Mouse (Mus musculus): ENCODE data around the gene Tra2a.

DNA sequence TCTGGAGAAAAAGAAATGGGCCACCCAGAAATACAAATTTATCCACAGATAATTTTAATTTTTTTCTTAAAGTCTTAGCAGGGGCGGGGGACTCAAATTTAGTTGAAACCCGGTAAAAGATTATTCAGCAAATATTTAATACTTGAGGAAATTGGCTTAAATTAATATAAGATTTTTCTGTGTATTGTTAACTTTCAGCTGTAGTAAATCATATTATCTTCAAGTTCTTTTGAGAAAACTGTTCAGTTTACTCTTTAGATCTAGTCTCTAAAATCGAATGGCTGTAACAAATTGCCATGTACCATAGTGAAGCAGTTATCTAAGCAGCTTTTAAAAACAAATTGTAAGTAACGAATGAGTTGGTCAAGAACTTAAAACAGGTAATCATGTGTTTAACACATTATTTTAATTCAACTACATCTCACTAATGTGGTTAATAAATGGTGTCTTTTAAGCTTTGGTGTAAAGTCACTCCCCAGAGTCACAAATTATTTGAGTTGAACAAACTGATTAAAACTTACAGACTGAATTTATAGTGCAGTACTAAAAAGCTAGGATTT lies 44.8 kb downstream of the Tra2a start:
- TF ChIP-seq CTCF (IDR thresholded peaks at IDR 0.05; ENCODE audit: low read depth) (no peak), EP300 (IDR thresholded peaks at IDR 0.05; ENCODE audit: low read depth) (no peak)

Data from liver, postnatal 0 days (tissue).